Mouse (Mus musculus) gastrocnemius, postnatal 4 days (tissue): ENCODE results near the gene Spns3. TPM values are rescaled to one million over a fixed set of nuclear protein-coding genes. Genes with fewer than 3 reads are reported as not detected.
"Not testable (repeated sequence)": the region's sequence is repeated elsewhere in the genome, so short reads cannot be mapped to it uniquely, and the experiment has no call there.

Source experiments
- DNase-seq, 2 experiments: peaks; one replicate each; pipeline ENCODE4 v3.0.0; 2021 to 2022; ENCODE audit warnings: low spot score in 2 of 2, mixed read lengths in 2 of 2
- total RNA-seq, 2 experiments: library from RNA; stranded (reverse); gene quantifications; 2 replicates each; pipeline ENCODE4 v1.2.3; 2021

The Spns3 gene
- total RNA-seq, 2 experiments from 2014 or later, result 0.16 to 0.17 TPM

DNA sequence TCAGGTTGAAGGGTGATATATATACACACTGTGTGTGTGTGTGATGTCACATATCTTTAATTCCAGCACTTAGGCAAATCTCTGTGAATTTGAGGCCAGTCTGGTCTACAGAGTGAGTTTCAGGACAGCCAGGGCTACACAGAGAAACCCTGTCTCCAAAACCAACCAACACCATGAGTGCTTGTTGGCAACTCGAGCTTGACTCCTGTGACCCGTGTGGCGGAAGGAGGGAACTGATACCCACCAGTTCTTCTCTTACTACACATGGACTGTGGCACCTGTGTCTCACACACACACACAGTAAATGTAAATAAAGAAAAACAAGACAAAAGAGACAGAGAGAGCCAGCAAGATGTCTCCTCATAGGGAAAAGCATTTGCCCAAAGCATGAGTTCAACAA is 10.4 kb upstream of the Spns3 start:
- no peak for DNase-seq

- DNase-seq, result no peak
These were observed 7.8 kb upstream of the Spns3 start for GRCm38 (mm10) chr11:72558155-72558554.

- DNase-seq, result no peak
These were observed 6.6 kb upstream of the Spns3 start for GRCm38 (mm10) chr11:72556953-72557352.

GRCm38 (mm10) chr11:72556470-72556869 is 6.2 kb upstream of the Spns3 start:
- no peak for DNase-seq

GRCm38 (mm10) chr11:72551531-72552105 is 1.3 kb upstream of the Spns3 start:
- no peak for DNase-seq

DNA sequence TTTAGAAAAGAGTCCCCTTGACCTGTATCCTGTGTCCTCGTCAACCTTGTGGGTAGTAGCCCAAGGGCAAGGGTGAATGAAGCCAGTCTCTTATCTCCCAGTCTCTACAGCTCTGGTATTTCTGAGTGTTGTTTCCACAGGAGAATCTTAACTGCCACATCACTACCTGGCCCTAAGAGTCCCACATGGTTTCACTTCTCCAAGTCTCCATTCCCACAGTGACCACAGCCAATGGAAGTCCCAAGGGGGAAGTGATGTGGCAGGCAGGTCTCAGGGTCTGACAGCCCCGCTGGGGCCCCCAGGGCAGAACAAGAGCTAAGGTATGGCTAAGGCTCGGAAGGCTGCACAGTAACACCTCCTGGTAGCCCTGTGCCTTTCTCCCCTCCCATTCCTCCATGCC is 3.1 kb downstream of the Spns3 start:
- DNase-seq, result no peak

GRCm38 (mm10) chr11:72544716-72545115 is 5.6 kb downstream of the Spns3 start:
- no peak for DNase-seq

DNA sequence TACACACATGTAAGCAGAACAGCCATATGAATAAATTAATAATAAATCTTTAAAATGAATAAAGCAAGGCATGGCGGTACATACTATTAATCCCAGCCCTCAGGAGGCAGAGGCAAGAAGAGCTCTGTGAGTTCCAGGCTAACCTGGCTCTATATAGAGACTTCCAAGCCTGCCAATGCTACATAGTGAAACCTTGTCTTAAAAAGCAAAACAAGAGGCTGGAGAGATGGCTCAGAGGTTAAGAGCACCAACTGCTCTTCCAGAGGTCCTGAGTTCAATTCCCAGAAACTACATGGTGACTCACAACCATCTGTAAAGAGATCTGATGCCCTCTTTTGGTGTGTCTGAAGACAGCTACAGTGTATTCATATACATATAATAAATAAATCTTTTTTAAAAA is 6.6 kb downstream of the Spns3 start:
- DNase-seq, result not testable (repeated sequence)

GRCm38 (mm10) chr11:72542586-72542985 is 7.7 kb downstream of the Spns3 start:
- no peak for DNase-seq

GRCm38 (mm10) chr11:72541928-72542327 is 8.4 kb downstream of the Spns3 start:
- no peak for DNase-seq

DNA sequence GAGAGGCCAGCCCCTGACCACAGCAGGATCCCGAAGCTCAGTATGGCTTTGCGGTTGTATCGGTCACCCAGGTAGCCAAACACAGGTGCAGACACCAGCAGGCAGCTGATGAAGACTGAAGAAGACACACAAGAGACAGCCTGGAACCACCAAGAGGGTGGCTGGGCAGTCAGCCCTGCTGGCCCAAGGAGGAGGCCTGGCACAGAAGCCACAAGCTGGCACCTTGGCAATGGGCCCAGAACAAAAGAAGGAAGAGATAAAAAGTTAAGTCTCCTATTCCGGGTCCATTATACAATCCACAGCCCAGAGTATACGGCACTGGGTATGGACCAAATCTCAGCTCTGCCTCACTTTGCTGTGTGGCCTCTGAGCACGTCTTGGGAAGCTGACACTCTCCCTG is 9.9 kb downstream of the Spns3 start:
- peak in 1 of 2 experiments; percentile 26 for DNase-seq

- no peak for DNase-seq
These were observed 11.5 kb downstream of the Spns3 start for GRCm38 (mm10) chr11:72538811-72539210.

GRCm38 (mm10) chr11:72538037-72538755 is 12.1 kb downstream of the Spns3 start:
- peak in 1 of 2 experiments; percentile 31 for DNase-seq

GRCm38 (mm10) chr11:72537503-72537902 is 12.8 kb downstream of the Spns3 start:
- no peak for DNase-seq

DNA sequence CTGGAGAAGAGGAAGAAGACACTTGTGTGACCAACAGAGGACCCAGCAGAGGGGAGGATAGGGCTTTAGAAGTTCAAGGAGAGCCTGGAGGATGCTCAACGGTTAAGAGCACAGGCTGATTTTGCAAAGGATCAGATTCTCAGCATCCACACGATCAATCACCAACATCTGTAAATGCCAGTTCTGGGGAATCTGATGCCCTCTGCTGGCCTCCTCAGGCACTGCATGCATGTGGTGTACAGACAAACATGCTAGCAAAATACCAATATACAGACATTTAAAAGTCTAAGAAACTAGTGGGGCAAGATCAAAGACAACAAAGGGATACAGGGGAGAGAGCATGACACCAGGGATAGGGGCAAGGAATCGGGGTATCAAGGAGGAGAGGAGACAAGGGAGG is 14.8 kb downstream of the Spns3 start:
- DNase-seq, result no peak

DNA sequence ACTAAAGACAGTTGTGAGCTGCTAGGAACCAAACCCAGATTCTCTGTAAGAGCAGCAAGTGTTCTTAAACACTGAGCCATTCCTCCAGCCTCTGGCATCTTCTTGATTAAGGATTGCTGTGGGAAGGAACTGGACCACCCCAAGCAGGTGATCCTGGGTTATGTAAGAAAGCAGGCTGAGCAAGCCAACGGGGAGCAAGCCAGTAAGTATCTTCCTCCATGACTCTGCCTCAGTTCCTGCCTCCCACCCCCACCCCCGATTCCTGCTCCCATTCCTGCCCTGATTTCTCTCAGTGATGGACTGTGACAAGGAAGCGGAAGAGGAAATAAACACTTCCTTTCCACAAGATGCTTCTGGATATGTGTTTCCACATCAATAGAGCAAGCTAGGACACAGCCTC is 17.4 kb downstream of the Spns3 start:
- DNase-seq, result no peak

- no peak for DNase-seq
These were observed 18.7 kb downstream of the Spns3 start for GRCm38 (mm10) chr11:72531632-72532031.

GRCm38 (mm10) chr11:72531144-72531543 is 19.2 kb downstream of the Spns3 start:
- DNase-seq, result no peak

GRCm38 (mm10) chr11:72526190-72526589 is 24.1 kb downstream of the Spns3 start:
- DNase-seq, result no peak

- no peak for DNase-seq
These were observed 26.6 kb downstream of the Spns3 start for GRCm38 (mm10) chr11:72523711-72524110.

DNA sequence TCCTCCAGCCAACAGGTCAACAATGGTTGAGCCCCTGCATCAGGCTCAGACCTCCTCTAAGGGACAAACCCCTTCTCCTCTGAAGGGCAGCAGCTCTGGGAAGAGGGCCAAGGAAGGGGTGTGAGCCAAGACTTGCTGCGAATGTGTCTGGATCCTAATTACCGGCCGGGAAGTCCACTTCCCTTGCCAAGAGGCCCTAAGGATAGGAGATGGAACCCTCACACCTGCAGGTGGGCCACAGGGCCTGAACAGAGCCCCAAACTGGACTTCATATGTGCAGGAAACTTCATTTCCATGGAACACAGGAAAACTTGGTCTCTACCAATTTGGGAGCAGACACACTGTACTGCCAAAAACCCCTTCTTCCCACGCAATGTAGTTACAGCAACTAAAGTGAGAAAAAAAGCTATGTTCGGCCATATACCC is 27.7 kb downstream of the Spns3 start:
- DNase-seq, result peak in 1 of 2 experiments; percentile 34

DNA sequence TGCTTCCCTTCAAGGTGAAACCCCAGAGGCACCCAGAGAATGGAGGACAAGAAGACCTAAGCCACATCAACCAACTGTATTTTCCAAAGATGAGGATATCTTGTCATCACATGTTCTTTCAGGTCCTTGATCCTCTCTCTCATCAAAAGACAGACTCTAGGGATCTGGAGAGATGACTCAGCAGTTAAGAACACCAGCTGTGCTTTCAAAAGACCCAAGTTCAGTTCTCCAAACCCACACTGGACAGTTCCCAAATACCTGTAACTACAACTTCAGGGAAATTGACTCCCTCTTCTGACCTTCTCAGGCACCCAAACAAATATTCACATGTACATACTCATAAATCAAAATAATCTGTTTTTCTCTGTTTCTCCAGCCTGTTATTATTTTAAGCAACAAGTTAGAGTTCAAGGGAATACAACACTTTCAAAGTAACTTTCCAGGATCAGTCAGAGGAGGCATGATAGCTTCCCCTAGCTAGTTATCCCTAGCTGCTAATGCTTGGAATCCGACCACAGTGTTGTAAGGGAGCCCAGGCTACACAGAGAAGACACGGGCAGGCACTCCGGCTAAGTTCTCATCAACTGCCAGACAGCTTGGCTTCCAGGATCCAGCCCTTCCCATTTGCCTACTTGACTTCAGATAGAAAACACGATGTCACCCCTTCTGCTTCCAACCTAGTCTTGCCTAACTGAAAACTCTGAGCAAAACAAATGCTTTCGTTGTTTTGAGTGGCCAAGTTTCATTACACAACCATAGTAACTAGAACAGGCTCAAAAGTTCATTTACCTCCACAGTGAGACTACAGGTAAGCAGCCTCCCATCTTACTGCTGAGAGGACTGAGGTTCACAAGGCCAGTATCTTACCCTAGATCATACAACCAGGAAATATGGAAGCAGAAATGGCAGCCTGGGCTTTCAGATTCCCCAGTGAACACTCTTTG is 28.4 kb downstream of the Spns3 start:
- DNase-seq, result no peak
